Mouse (Mus musculus): ENCODE measurements around the gene Mboat1.

Mboat1 gene

DNA sequence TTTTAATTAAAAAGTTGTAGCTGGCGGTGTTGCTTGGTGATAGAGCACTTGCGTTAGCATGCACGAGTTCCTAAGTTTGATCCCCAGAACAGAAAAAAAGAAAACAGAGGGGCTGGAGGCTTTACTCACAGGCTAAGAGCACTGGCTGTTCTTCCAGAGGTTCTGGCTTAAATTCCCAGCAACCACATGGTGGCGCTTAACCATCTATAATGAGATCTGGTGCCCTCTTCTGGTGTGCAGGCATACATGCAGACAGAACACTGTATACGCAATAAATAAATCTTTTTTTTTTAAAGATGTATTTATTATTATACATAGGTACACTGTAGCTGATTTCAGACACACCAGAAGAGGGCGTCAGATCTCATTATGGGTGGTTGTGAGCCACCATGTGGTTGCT, 88.4 kb downstream of the Mboat1 start:
- ChIA-PET POLR2A (no interaction called here), CTCF (interaction anchor here in 1 of 4 experiments (1.0 kb wide), 1 partner anchor 35 kb away, joined by 3 read pairs; no protein-coding TSS in a partner anchor)

GRCm38 (mm10) chr13:30228762-30229161, 92.5 kb downstream of the Mboat1 start:
- ChIA-PET CTCF (interaction anchor here in 1 of 4 experiments (0.5 to 1.3 kb wide), 2 partner anchors 31 to 39 kb away, joined by 3 read pairs; no protein-coding TSS in a partner anchor), POLR2A (interaction anchor here in 1 of 4 experiments (0.7 kb wide), 1 partner anchor 1119 kb away, joined by 3 read pairs; no protein-coding TSS in a partner anchor)

GRCm38 (mm10) chr13:30229625-30230139, 93.4 kb downstream of the Mboat1 start:
- POLR2A ChIA-PET = no interaction called here
- CTCF ChIA-PET = no interaction called here

- POLR2A ChIA-PET = no interaction called here
- CTCF ChIA-PET = no interaction called here
These were observed 98.9 kb downstream of the Mboat1 start for GRCm38 (mm10) chr13:30235056-30235750.

DNA sequence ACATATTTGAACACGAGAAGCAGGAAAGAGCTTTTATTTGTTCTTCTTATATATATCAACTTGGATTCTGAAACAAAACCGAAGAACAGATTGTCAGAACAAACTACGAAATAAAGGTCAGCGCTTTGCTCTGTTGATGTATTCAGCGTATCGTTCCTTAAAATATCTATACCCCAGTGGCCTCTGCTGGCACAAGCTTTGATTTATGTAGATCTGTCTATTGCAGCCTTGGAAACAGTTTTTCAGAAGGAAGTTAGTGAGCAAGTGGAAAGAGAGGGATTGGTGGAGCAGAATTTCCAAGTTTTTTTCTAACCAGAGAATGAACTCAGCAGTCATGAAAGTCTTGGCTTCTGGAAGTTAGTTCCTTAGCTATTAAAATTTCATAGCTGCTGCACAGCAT, 103.1 kb downstream of the Mboat1 start:
- POLR2A ChIA-PET = interaction anchor here in 1 of 4 experiments (0.6 kb wide), 1 partner anchor 603 kb away, joined by 3 read pairs; no protein-coding TSS in a partner anchor
- CTCF ChIA-PET = interaction anchor here in 1 of 4 experiments (1.3 kb wide), 1 partner anchor 20 kb away, joined by 3 read pairs; no protein-coding TSS in a partner anchor

- ChIA-PET CTCF (no interaction called here), POLR2A (no interaction called here)
These were observed 109.3 kb downstream of the Mboat1 start for GRCm38 (mm10) chr13:30245573-30245972.

DNA sequence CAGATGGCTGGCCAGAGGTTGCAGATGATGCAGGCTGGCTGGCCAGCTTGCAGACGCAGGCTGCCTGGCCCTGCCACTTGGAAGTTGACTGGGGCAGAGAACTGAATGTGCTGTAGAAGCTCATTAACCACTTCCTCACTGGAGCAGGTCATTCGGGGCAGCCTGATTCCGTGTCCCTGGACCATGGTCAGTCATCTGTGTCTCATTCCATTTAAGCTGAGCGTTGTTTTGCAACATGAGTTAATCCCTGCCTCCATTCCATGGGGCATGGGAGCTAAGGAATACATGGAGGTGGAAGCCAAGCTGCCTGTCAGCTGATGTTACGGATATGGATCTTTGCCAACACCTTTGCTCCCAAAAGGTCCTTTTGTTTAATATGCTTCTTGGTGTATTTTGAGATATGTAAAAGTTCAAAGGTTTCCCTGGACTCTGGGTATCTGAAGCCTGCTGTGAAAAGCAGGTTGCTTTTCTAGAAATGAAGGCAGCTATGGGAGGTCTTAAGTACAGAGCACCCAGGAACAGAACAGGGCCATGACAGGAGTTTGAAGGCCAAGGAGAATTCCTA, 114.1 kb downstream of the Mboat1 start:
- ChIA-PET POLR2A (no interaction called here), CTCF (interaction anchor here in 1 of 4 experiments (1.5 kb wide), 1 partner anchor 9 kb away, joined by 5 read pairs; no protein-coding TSS in a partner anchor)

DNA sequence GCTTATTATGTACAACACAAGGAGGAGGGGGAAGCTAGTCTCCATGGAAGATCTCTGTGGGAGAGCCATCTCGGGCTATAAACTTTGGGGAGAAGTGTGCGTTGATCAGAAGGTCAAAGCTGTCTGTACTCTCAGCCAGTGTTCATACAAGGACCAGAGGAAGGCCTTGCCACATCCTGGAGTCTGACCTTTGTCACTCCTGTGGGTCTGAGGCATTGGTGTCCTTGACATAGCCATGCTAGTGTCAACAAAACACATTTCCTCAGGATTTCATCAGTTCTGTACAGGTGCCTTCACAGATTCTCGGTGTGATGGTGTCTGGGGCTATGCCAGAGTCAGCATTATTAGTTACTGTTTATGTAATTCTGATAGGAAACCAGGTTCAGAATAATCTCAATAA, 115.1 kb downstream of the Mboat1 start:
- ChIA-PET POLR2A (no interaction called here), CTCF (interaction anchor here in 2 of 4 experiments (1.2 to 1.5 kb wide), 2 partner anchors 8 kb away, joined by 3 to 5 read pairs; no protein-coding TSS in a partner anchor)

DNA sequence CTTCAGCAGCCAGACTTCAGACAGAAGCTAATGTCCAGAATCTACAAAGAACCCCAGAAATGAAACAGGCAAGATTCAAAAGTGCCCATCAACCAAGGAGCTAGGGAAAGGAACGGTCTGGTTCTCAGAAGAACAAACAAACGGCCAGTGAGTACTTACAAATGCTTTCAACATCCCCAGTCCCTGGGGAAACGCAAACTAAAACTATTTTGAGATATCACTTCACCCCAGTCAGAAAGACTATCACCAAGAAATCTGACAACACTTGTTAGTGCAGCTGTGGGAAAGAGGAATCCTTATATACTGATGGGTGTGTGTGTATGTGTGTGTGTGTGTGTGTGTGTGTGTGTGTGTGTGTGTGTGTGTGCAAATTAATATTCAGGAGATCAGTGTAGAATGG, 116.4 kb downstream of the Mboat1 start:
- POLR2A ChIA-PET = interaction anchor here in 1 of 4 experiments (0.8 kb wide), 1 partner anchor 78 kb away, joined by 3 read pairs; no protein-coding TSS in a partner anchor
- CTCF ChIA-PET = interaction anchor here in 1 of 4 experiments (0.6 kb wide), 1 partner anchor 560 kb away, joined by 4 read pairs; no protein-coding TSS in a partner anchor

GRCm38 (mm10) chr13:30253636-30254264, 117.5 kb downstream of the Mboat1 start:
- CTCF ChIA-PET = no interaction called here
- POLR2A ChIA-PET = interaction anchor here in 1 of 4 experiments (0.7 kb wide), 1 partner anchor 159 kb away, joined by 3 read pairs; no protein-coding TSS in a partner anchor

GRCm38 (mm10) chr13:30254421-30254820, 118.1 kb downstream of the Mboat1 start:
- CTCF ChIA-PET = no interaction called here

GRCm38 (mm10) chr13:30258802-30259201, 122.5 kb downstream of the Mboat1 start:
- POLR2A ChIA-PET = interaction anchor here in 2 of 4 experiments (0.7 to 1.3 kb wide), 3 partner anchors 267 to 289 kb away, joined by 3 read pairs; no protein-coding TSS in a partner anchor
- CTCF ChIA-PET = interaction anchor here in 3 of 4 experiments (0.6 to 2.1 kb wide), 10 partner anchors 14 to 1542 kb away, joined by 3 to 29 read pairs (median 6); no protein-coding TSS in a partner anchor

More at GRCm38 (mm10) chr13:30254421-30254820, 118.1 kb downstream of the Mboat1 start:
- POLR2A ChIA-PET = no interaction called here

DNA sequence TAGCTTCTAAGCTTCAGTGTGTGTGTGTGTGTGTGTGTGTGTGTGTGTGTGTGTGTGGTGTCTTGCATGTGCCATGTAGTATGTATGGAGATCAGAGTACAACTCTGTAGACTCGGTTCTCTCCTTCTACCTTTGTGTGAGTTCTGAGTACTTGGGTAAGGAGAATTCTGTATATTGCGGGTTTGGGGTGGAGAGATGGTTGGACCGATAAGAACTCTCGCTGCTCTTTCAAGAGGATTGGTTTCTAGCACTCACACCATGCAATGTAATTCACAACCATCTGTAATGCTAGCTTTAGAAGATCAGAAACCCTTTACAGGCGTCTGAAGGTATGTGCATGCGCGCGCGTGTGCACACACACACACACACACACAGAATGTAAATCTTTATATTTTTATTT, 123.0 kb downstream of the Mboat1 start:
- POLR2A ChIA-PET = interaction anchor here in 1 of 4 experiments (0.7 to 1.3 kb wide), 6 partner anchors 11 to 289 kb away, joined by 3 to 4 read pairs (median 3); no protein-coding TSS in a partner anchor
- CTCF ChIA-PET = interaction anchor here (0.5 to 2.1 kb wide), 50 partner anchors 8 to 1780 kb away, joined by 3 to 29 read pairs (median 4); no protein-coding TSS in a partner anchor

GRCm38 (mm10) chr13:30259912-30260560, 123.7 kb downstream of the Mboat1 start:
- POLR2A ChIA-PET = interaction anchor here in 1 of 4 experiments (0.7 to 1.3 kb wide), 5 partner anchors 10 to 284 kb away, joined by 3 to 4 read pairs (median 3); no protein-coding TSS in a partner anchor
- CTCF ChIA-PET = interaction anchor here (0.5 to 2.1 kb wide), 54 partner anchors 8 to 1781 kb away, joined by 3 to 29 read pairs (median 4); no protein-coding TSS in a partner anchor

GRCm38 (mm10) chr13:30263681-30264080, 127.4 kb downstream of the Mboat1 start:
- POLR2A ChIA-PET = no interaction called here
- CTCF ChIA-PET = interaction anchor here in 3 of 4 experiments (0.6 to 1.1 kb wide), 3 partner anchors 9 to 267 kb away, joined by 3 read pairs; no protein-coding TSS in a partner anchor

DNA sequence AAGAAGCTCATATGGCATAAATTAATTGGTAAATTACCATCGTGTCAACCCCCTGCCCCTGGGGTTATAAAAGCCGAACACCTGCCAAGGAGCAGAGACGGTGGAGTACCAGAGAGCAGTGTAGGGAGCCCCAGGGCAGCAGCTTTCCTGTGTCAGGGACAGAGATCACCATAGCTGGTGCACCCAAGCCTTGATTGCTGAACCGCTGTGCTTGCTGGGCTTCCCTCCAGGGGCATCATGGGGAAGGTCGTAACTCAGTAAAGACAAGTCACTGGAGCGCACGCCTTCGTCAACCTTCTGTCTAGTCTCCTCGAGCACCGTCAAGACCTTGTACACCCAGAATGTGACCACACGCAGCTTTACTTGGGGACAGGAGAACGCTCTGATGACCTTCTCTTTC, 128.0 kb downstream of the Mboat1 start:
- CTCF ChIA-PET = interaction anchor here in 1 of 4 experiments (1.1 kb wide), 1 partner anchor 267 kb away, joined by 3 read pairs; no protein-coding TSS in a partner anchor
- POLR2A ChIA-PET = no interaction called here

DNA sequence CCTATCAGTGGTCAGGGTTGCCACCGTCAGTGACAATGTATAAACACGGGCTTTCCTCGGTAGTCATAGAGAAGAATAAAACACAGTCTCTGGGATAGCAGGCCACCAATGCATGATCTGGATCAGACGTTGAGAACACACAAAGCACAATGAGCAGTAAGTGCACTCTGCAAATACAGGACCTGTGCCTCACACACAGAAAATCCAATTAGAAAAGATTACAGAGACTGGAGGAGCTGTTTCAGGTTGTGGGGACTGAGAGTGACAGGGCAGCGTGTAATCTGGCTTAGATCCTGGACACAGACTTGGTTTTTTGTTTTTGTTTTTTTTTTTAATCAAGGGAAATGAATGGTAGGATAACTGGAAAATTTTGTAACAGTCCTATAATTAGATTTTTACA, 128.5 kb downstream of the Mboat1 start:
- CTCF ChIA-PET = interaction anchor here in 1 of 4 experiments (0.6 kb wide), 1 partner anchor 1208 kb away, joined by 3 read pairs; no protein-coding TSS in a partner anchor
- POLR2A ChIA-PET = no interaction called here

- POLR2A ChIA-PET = interaction anchor here in 1 of 4 experiments (0.7 kb wide), 1 partner anchor 895 kb away, joined by 3 read pairs; no protein-coding TSS in a partner anchor
- CTCF ChIA-PET = interaction anchor here in 2 of 4 experiments (0.7 kb wide), 2 partner anchors 169 to 442 kb away, joined by 3 read pairs; no protein-coding TSS in a partner anchor
These were observed 129.7 kb downstream of the Mboat1 start for GRCm38 (mm10) chr13:30266036-30266435.

Measured in embryonic stem cell, embryonic (primary cell).